Mouse (Mus musculus): Measurements from ENCODE around the gene Smg6. TPM values are rescaled to one million over a fixed set of nuclear protein-coding genes. Genes with fewer than 3 reads are reported as not detected.

Smg6 gene
- polyA plus RNA-seq, 1 experiment, result 25.3 TPM

- H3K4me3 ChIP-seq (ENCODE audit: low read depth, low read length), result no peak overlapping the region
- no peaks in the 10 kb centered on the region for H3K27me3 ChIP-seq (ENCODE audit: control insufficient read depth, insufficient read depth, low read length, poor library complexity, severe bottlenecking)
- no peaks in the 10 kb centered on the region for H3K9me3 ChIP-seq (replicated peaks; ENCODE audit: control insufficient read depth, insufficient read depth, low read length, poor library complexity, severe bottlenecking)
- H3K4me1 ChIP-seq (ENCODE audit: control insufficient read depth, insufficient read depth, low read length), result no peaks in the 10 kb centered on the region
- no peak overlapping the region for H3K9ac ChIP-seq (ENCODE audit: low read depth, poor library complexity, severe bottlenecking)
- no peak overlapping the region for H3K27ac ChIP-seq (ENCODE audit: insufficient read depth, low read length)
- TF ChIP-seq EP300 (IDR thresholded peaks at IDR 0.05; ENCODE audit: insufficient read depth, low read depth, low read length), result no peak
- no peak for TF ChIP-seq POLR2A (IDR thresholded peaks at IDR 0.05; ENCODE audit: insufficient read depth, low read length)
- TF ChIP-seq CTCF (IDR thresholded peaks at IDR 0.05; ENCODE audit: low read depth, low read length), result no peak
- H3K36me3 ChIP-seq (ENCODE audit: control insufficient read depth, insufficient read depth, low read length, poor library complexity, severe bottlenecking), result no peaks in the 10 kb centered on the region
Measured at GRCm38 (mm10) chr11:75136666-75137398, 211.2 kb downstream of the Smg6 start.

GRCm38 (mm10) chr11:75139122-75139963, 213.7 kb downstream of the Smg6 start:
- H3K27me3 ChIP-seq (ENCODE audit: control insufficient read depth, insufficient read depth, low read length, poor library complexity, severe bottlenecking), result no peaks in the 10 kb centered on the region
- no peaks in the 10 kb centered on the region for H3K36me3 ChIP-seq (ENCODE audit: control insufficient read depth, insufficient read depth, low read length, poor library complexity, severe bottlenecking)
- no peaks in the 10 kb centered on the region for H3K4me1 ChIP-seq (ENCODE audit: control insufficient read depth, insufficient read depth, low read length)
- TF ChIP-seq POLR2A (IDR thresholded peaks at IDR 0.05; ENCODE audit: insufficient read depth, low read length) (no peak), EP300 (IDR thresholded peaks at IDR 0.05; ENCODE audit: insufficient read depth, low read depth, low read length) (no peak), CTCF (IDR thresholded peaks at IDR 0.05; ENCODE audit: low read depth, low read length) (no peak)
- no peak overlapping the region for H3K9ac ChIP-seq (ENCODE audit: low read depth, poor library complexity, severe bottlenecking)
- H3K4me3 ChIP-seq (ENCODE audit: low read depth, low read length), result no peak overlapping the region
- H3K9me3 ChIP-seq (replicated peaks; ENCODE audit: control insufficient read depth, insufficient read depth, low read length, poor library complexity, severe bottlenecking), result no peaks in the 10 kb centered on the region
- no peak overlapping the region for H3K27ac ChIP-seq (ENCODE audit: insufficient read depth, low read length)

GRCm38 (mm10) chr11:75140431-75140830, 214.8 kb downstream of the Smg6 start:
- no peak overlapping the region for H3K4me3 ChIP-seq (ENCODE audit: low read depth, low read length)
- no peaks in the 10 kb centered on the region for H3K9me3 ChIP-seq (replicated peaks; ENCODE audit: control insufficient read depth, insufficient read depth, low read length, poor library complexity, severe bottlenecking)
- H3K27me3 ChIP-seq (ENCODE audit: control insufficient read depth, insufficient read depth, low read length, poor library complexity, severe bottlenecking), result no peaks in the 10 kb centered on the region
- H3K36me3 ChIP-seq (ENCODE audit: control insufficient read depth, insufficient read depth, low read length, poor library complexity, severe bottlenecking), result no peaks in the 10 kb centered on the region
- TF ChIP-seq EP300 (IDR thresholded peaks at IDR 0.05; ENCODE audit: insufficient read depth, low read depth, low read length), result no peak
- TF ChIP-seq CTCF (IDR thresholded peaks at IDR 0.05; ENCODE audit: low read depth, low read length), result no peak
- no peak for TF ChIP-seq POLR2A (IDR thresholded peaks at IDR 0.05; ENCODE audit: insufficient read depth, low read length)
- no peak overlapping the region for H3K27ac ChIP-seq (ENCODE audit: insufficient read depth, low read length)
- no peaks in the 10 kb centered on the region for H3K4me1 ChIP-seq (ENCODE audit: control insufficient read depth, insufficient read depth, low read length)
- no peak overlapping the region for H3K9ac ChIP-seq (ENCODE audit: low read depth, poor library complexity, severe bottlenecking)

GRCm38 (mm10) chr11:75141038-75141437, 215.4 kb downstream of the Smg6 start:
- Histone ChIP-seq H3K4me3 (ENCODE audit: low read depth, low read length) (no peak overlapping the region), H3K36me3 (ENCODE audit: control insufficient read depth, insufficient read depth, low read length, poor library complexity, severe bottlenecking) (no peaks in the 10 kb centered on the region), H3K27me3 (ENCODE audit: control insufficient read depth, insufficient read depth, low read length, poor library complexity, severe bottlenecking) (no peaks in the 10 kb centered on the region), H3K4me1 (ENCODE audit: control insufficient read depth, insufficient read depth, low read length) (no peaks in the 10 kb centered on the region), H3K27ac (ENCODE audit: insufficient read depth, low read length) (0 out of 2 replicates have a peak overlapping the region, but pooled peaks have one; percentile 10), H3K9me3 (replicated peaks; ENCODE audit: control insufficient read depth, insufficient read depth, low read length, poor library complexity, severe bottlenecking) (no peaks in the 10 kb centered on the region), H3K9ac (ENCODE audit: low read depth, poor library complexity, severe bottlenecking) (no peak overlapping the region)
- TF ChIP-seq POLR2A (IDR thresholded peaks at IDR 0.05; ENCODE audit: insufficient read depth, low read length) (no peak), EP300 (IDR thresholded peaks at IDR 0.05; ENCODE audit: insufficient read depth, low read depth, low read length) (no peak), CTCF (IDR thresholded peaks at IDR 0.05; ENCODE audit: low read depth, low read length) (no peak)

GRCm38 (mm10) chr11:75141913-75142312, 216.3 kb downstream of the Smg6 start:
- no peak overlapping the region for H3K27ac ChIP-seq (ENCODE audit: insufficient read depth, low read length)
- H3K36me3 ChIP-seq (ENCODE audit: control insufficient read depth, insufficient read depth, low read length, poor library complexity, severe bottlenecking), result no peaks in the 10 kb centered on the region
- H3K9me3 ChIP-seq (replicated peaks; ENCODE audit: control insufficient read depth, insufficient read depth, low read length, poor library complexity, severe bottlenecking), result no peaks in the 10 kb centered on the region
- TF ChIP-seq CTCF (IDR thresholded peaks at IDR 0.05; ENCODE audit: low read depth, low read length), result no peak
- TF ChIP-seq POLR2A (IDR thresholded peaks at IDR 0.05; ENCODE audit: insufficient read depth, low read length), result no peak
- no peaks in the 10 kb centered on the region for H3K27me3 ChIP-seq (ENCODE audit: control insufficient read depth, insufficient read depth, low read length, poor library complexity, severe bottlenecking)
- no peak overlapping the region for H3K4me3 ChIP-seq (ENCODE audit: low read depth, low read length)
- H3K9ac ChIP-seq (ENCODE audit: low read depth, poor library complexity, severe bottlenecking), result no peak overlapping the region
- no peaks in the 10 kb centered on the region for H3K4me1 ChIP-seq (ENCODE audit: control insufficient read depth, insufficient read depth, low read length)

- Histone ChIP-seq H3K9ac (ENCODE audit: low read depth, poor library complexity, severe bottlenecking) (no peak overlapping the region), H3K4me3 (ENCODE audit: low read depth, low read length) (no peak overlapping the region), H3K36me3 (ENCODE audit: control insufficient read depth, insufficient read depth, low read length, poor library complexity, severe bottlenecking) (no peaks in the 10 kb centered on the region), H3K4me1 (ENCODE audit: control insufficient read depth, insufficient read depth, low read length) (peaks cover 2% of the 10 kb centered on the region), H3K27ac (ENCODE audit: insufficient read depth, low read length) (no peak overlapping the region), H3K27me3 (ENCODE audit: control insufficient read depth, insufficient read depth, low read length, poor library complexity, severe bottlenecking) (no peaks in the 10 kb centered on the region), H3K9me3 (replicated peaks; ENCODE audit: control insufficient read depth, insufficient read depth, low read length, poor library complexity, severe bottlenecking) (no peaks in the 10 kb centered on the region)
- TF ChIP-seq POLR2A (IDR thresholded peaks at IDR 0.05; ENCODE audit: insufficient read depth, low read length) (no peak), EP300 (IDR thresholded peaks at IDR 0.05; ENCODE audit: insufficient read depth, low read depth, low read length) (no peak), CTCF (IDR thresholded peaks at IDR 0.05; ENCODE audit: low read depth, low read length) (no peak)
Measured at GRCm38 (mm10) chr11:75142749-75143148, 217.1 kb downstream of the Smg6 start.

Data from ES-Bruce4 (cell line).